Mouse (Mus musculus) liver, embryonic 11.5 days (tissue): ENCODE data around the gene 1700020N01Rik. TPM values are rescaled to one million over a fixed set of nuclear protein-coding genes. Genes with fewer than 3 reads are reported as not detected.

Experiments used
- ATAC-seq: fragments of 200-750 bp; cut with Nextera tagmentation; replicated peaks from 2 replicates; pipeline ENCODE4 v1.8.0; 2017; ENCODE audit warnings: moderate number of reproducible peaks, mild to moderate bottlenecking, moderate TSS enrichment, moderate library complexity; ENCODE audit not compliant: low FRiP score
- DNase-seq: peaks from one replicate; pipeline ENCODE4 v3.0.0-alpha.2; 2017; ENCODE audit warnings: low spot score
- H3K27ac ChIP-seq: fragments of 300-500 bp; sonication (generic); 2 replicates; pipeline ENCODE4 v1.5.1; 2014; ENCODE audit warnings: mild to moderate bottlenecking, low read depth, low read length, control low read depth
- H3K27me3 ChIP-seq: fragments of 300-500 bp; sonication (generic); replicated peaks from 2 replicates; pipeline ENCODE4 v1.6.1; 2014; ENCODE audit warnings: low read length, mixed read lengths; ENCODE audit not compliant: control insufficient read depth, insufficient read depth
- H3K36me3 ChIP-seq: fragments of 300-500 bp; sonication (generic); 2 replicates; pipeline ENCODE4 v1.6.1; 2014; ENCODE audit warnings: mild to moderate bottlenecking, low read length, moderate library complexity, mixed read lengths; ENCODE audit not compliant: control insufficient read depth, insufficient read depth
- H3K4me1 ChIP-seq: fragments of 300-500 bp; sonication (generic); replicated peaks from 2 replicates; pipeline ENCODE4 v1.6.1; 2014; ENCODE audit warnings: low read length, mixed read lengths; ENCODE audit not compliant: control insufficient read depth, insufficient read depth
- H3K4me2 ChIP-seq: fragments of 300-500 bp; sonication (generic); 2 replicates; pipeline ENCODE4 v1.6.1; 2014; ENCODE audit warnings: mild to moderate bottlenecking, control low read depth, moderate library complexity
- H3K4me3 ChIP-seq: fragments of 300-500 bp; sonication (generic); 2 replicates; pipeline ENCODE4 v1.5.1; 2014; ENCODE audit warnings: low read depth, low read length, control low read depth
- H3K9ac ChIP-seq: fragments of 300-500 bp; sonication (generic); 2 replicates; pipeline ENCODE4 v1.6.1; 2014; ENCODE audit warnings: low read depth, low read length, control low read depth
- H3K9me3 ChIP-seq: fragments of 300-500 bp; sonication (generic); 2 replicates; pipeline ENCODE4 v1.6.1; 2016; ENCODE audit warnings: low read length, inconsistent platforms, mixed read lengths; ENCODE audit not compliant: control insufficient read depth
- WGBS: fragments of 180-500 bp; shearing (Covaris S2); extraction: QIAGEN DNeasy Blood & Tissue Kit; methylation state at CpG from one replicate; pipeline ENCODE4 v1.1.7; 2014; 5-methylcytosine and 5-hydroxymethylcytosine counted together
- polyA plus RNA-seq: library from polyadenylated mRNA; unstranded; fragments of >200 nt; fragmentation: Nextera tagmentation; extraction: Ambion mirVana; gene quantifications from 2 replicates; pipeline ENCODE4 v1.2.1, GENCODE M21; 2014

1700020N01Rik gene
- polyA plus RNA-seq, 1 experiment from 2014 or later, result not detected

DNA sequence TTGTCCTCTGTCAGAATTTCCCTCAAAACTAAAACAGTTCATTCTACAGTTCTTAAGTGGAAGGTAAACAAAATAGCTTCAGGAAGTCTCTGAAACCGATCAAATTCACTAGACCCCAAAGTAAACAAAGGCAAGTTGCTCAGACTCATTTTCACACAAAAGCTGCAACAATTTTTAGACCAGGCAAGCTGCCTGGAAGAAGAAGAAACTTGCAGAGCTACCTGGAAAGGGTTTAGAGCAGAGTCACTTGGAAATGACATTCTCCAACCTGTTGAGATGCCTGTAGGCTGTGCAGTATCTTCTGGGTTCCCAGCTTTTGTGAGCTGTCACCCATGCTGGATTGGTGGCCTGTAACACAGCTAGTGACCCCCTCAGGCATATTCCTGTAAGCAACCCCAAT is 11.4 kb upstream of the 1700020N01Rik start:
- no peaks in the 10 kb centered on the region for H3K9me3 ChIP-seq
- H3K4me1 ChIP-seq, result no peaks in the 10 kb centered on the region
- H3K27ac ChIP-seq, result no peak overlapping the region
- H3K36me3 ChIP-seq, result no peaks in the 10 kb centered on the region
- no peak overlapping the region for H3K4me3 ChIP-seq
- H3K4me2 ChIP-seq, result no peak overlapping the region
- no peaks in the 10 kb centered on the region for H3K27me3 ChIP-seq
- no peak for DNase-seq
- no peak overlapping the region for H3K9ac ChIP-seq
- WGBS, result 70% methylated on average over 1 of the region's 1 CpGs
- ATAC-seq, result no peak

DNA sequence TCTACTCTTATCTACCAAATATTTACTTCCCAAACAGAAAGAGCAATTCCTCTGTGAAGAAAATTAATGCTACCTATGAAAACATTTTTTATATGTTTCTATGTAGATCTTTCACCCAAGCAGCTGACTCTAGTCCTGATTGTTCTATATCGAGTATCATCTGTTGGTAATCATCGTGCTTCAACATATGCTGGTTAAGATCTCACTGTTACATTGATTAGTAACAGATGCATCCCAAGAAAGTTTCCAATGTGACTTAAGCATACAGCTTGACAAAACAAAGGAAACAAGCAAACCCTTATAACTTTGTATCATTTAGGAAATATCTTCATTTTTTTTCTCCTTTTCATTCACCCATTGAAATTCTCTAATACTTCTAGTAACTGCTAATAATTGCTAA is 5.9 kb upstream of the 1700020N01Rik start:
- DNase-seq (no peak), ATAC-seq (no peak)
- H3K27me3 ChIP-seq, result no peaks in the 10 kb centered on the region

DNA sequence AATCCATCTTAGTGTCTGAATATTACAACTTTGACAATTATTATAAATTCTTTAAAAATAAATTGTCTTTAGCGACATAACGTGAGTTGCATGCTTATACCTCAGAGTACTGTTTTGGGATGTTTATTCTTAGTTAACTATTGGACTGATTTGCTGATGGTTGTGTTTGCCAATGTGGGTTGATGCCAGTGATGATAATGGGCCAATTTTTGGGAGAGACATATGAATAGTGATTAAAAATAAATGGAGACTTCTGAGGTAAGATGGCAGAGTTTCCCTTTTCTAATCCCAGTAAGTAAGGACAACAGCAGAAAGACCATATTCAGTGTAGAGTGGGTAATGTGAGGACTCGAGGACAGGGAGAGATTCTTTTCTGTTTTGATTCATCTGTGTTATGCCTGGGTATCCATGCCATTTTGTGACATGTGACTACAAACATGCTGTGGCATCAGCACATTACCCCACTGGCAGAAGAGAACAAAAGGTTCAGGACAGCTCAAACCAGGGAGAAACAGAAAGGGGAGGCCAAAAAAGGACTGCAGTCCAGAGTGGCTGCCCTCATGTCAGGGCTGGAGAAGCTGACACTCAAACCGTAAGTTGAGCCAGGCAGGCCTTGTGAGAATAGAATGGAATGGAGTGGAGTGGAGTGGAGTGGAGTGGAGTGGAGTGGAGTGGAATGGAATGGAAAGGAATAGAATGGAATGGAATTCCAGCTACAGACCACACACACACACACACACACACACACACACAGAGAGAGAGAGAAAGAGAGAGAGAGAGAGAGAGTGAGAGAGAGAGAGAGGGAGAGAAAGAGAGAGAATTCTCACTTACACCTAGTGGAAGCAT is 4.7 kb upstream of the 1700020N01Rik start:
- H3K27ac ChIP-seq, result no peak overlapping the region
- no peak overlapping the region for H3K4me3 ChIP-seq
- 78% methylated on average over 4 of the region's 4 CpGs for WGBS
- H3K27me3 ChIP-seq, result no peaks in the 10 kb centered on the region
- no peak overlapping the region for H3K9ac ChIP-seq
- H3K36me3 ChIP-seq, result no peaks in the 10 kb centered on the region
- ATAC-seq (no peak), DNase-seq (no peak)
- H3K4me1 ChIP-seq, result no peaks in the 10 kb centered on the region
- H3K9me3 ChIP-seq, result no peaks in the 10 kb centered on the region
- H3K4me2 ChIP-seq, result no peak overlapping the region

More for the DNA sequence above, 5.9 kb upstream of the 1700020N01Rik start:
- Histone ChIP-seq H3K9ac (no peak overlapping the region), H3K36me3 (no peaks in the 10 kb centered on the region), H3K4me1 (no peaks in the 10 kb centered on the region), H3K9me3 (no peaks in the 10 kb centered on the region), H3K27ac (no peak overlapping the region), H3K4me3 (no peak overlapping the region), H3K4me2 (no peak overlapping the region)
- 74% methylated on average over 2 of the region's 2 CpGs for WGBS

DNA sequence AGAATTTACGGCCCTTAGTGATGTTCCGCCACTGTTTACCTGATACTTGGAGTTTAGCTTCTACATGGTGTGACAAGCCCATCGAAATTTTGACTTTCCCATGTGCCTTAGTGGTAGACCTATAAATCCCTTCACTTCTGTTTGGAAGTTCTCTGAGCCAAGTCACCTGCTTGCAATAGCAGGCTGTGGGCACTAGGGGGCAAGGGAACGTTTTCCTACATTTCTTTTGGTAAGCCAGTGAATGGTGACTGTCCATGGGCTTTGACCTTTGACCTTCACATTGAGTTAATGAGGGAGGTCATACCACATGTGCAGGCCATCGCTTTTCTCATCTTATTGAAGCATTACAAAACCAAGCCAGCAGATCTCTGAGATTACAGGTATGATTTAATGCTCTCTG is 8.0 kb downstream of the 1700020N01Rik start:
- H3K9me3 ChIP-seq, result no peaks in the 10 kb centered on the region
- H3K27ac ChIP-seq, result no peak overlapping the region
- no peak for ATAC-seq
- peak; percentile 43 for DNase-seq
- H3K36me3 ChIP-seq, result no peaks in the 10 kb centered on the region
- no peak overlapping the region for H3K9ac ChIP-seq
- no peaks in the 10 kb centered on the region for H3K27me3 ChIP-seq
- WGBS, result 40% methylated on average over 5 of the region's 5 CpGs
- no peak overlapping the region for H3K4me2 ChIP-seq
- no peak overlapping the region for H3K4me3 ChIP-seq
- no peaks in the 10 kb centered on the region for H3K4me1 ChIP-seq

DNA sequence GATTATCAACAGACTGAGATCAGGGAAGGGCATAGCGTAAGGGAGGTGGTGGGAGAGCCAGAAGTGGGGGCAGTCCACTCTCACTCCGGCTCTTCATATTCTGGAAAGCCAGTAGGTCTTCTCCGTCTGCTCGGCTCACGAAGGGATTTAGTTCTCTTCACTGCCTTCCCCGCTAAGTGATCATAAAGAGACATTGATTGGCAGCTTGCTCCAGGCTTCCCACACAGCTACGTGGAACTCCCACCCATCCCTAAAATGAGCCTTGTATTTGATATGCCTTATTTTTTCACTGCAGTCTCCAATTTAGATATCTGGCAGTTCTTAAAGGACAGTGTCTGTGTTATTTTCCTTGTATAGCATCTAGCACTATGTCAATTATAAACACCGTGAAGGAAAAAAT is 11.5 kb downstream of the 1700020N01Rik start:
- Histone ChIP-seq H3K4me2 (no peak overlapping the region), H3K27ac (no peak overlapping the region), H3K9me3 (no peaks in the 10 kb centered on the region), H3K4me1 (no peaks in the 10 kb centered on the region), H3K4me3 (no peak overlapping the region), H3K36me3 (no peaks in the 10 kb centered on the region), H3K27me3 (no peaks in the 10 kb centered on the region), H3K9ac (no peak overlapping the region)
- DNase-seq, result no peak
- ATAC-seq, result no peak
- WGBS, result 87% methylated on average over 8 of the region's 8 CpGs

DNA sequence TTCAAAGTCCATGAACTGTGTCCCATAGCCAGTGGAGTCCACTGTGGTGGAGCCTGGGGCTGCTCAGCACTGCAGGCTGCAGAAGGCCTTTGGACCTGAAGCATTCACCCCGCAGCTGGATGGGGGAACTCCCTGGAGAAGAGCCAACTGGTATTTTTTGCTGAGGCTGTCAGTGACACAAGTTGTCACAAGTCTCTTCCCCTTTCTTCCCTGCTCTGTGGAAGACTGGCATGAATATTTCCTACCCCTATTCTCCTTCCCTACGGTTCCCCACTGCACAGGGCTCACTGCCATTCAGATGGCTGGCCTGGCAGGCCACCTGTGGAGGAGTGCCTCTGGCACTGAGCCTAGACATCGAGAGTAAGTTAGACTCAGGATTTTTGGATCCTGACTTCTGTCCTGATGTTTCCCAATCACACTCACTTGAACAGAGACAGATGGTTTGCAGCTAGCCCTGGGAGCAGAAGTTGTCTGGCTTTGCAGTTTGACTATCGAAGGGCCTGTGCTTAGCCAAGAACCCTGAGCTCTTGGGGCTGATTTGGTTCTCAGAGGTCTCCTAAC is 12.1 kb downstream of the 1700020N01Rik start:
- no peak for DNase-seq
- 70% methylated on average over 4 of the region's 4 CpGs for WGBS
- Histone ChIP-seq H3K27me3 (no peaks in the 10 kb centered on the region), H3K9me3 (no peaks in the 10 kb centered on the region), H3K9ac (no peak overlapping the region), H3K27ac (no peak overlapping the region), H3K36me3 (no peaks in the 10 kb centered on the region), H3K4me2 (no peak overlapping the region), H3K4me1 (no peaks in the 10 kb centered on the region), H3K4me3 (no peak overlapping the region)
- ATAC-seq, result no peak

DNA sequence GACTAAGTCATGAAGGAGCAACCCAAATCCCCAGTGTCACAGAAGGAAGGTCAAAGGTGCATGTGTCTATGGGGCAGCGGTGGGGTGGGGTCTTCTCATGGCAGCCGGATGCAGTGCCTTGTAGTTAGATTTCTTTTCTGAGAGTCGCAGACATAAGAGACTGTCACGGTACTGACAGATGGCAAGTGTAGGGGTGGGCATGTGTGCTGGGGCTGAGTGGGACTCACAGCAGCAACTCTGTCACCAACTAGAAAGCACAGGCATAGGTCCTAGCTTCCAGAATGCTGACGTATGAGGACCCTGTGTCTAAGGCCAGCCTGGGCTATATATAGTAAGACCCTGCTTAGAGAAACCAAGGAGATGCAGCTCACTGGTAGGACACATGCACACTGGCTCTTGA is 12.7 kb downstream of the 1700020N01Rik start:
- Histone ChIP-seq H3K4me3 (no peak overlapping the region), H3K27me3 (no peaks in the 10 kb centered on the region), H3K36me3 (no peaks in the 10 kb centered on the region), H3K9ac (no peak overlapping the region), H3K4me1 (no peaks in the 10 kb centered on the region), H3K27ac (no peak overlapping the region), H3K4me2 (no peak overlapping the region), H3K9me3 (no peaks in the 10 kb centered on the region)
- WGBS, result 85% methylated on average over 5 of the region's 5 CpGs
- ATAC-seq (no peak), DNase-seq (no peak)

DNA sequence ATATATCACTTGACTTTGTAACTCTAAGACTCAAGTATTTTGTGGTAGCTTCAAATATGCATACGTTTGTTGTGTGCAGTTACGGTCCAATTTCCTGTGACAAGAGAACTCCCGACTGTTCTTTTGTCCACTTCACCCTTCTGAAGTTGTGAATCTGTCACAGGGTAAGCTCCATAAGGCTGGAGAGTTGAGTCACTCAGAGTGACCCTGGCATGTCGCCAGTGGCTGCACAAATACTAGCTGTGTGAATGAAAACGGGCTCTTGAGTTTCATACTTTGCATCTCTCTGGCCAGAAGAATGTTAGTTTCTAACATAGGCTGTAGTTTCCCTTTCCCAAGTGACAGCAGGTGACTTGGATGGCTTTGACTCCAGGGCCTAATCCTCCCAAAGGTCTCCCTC is 14.0 kb downstream of the 1700020N01Rik start:
- ATAC-seq, result no peak
- no peaks in the 10 kb centered on the region for H3K36me3 ChIP-seq
- no peak overlapping the region for H3K27ac ChIP-seq
- H3K27me3 ChIP-seq, result no peaks in the 10 kb centered on the region
- H3K9ac ChIP-seq, result no peak overlapping the region
- H3K4me2 ChIP-seq, result no peak overlapping the region
- WGBS, result 84% methylated on average over 5 of the region's 5 CpGs
- no peak for DNase-seq
- no peaks in the 10 kb centered on the region for H3K9me3 ChIP-seq
- H3K4me3 ChIP-seq, result no peak overlapping the region
- no peaks in the 10 kb centered on the region for H3K4me1 ChIP-seq

DNA sequence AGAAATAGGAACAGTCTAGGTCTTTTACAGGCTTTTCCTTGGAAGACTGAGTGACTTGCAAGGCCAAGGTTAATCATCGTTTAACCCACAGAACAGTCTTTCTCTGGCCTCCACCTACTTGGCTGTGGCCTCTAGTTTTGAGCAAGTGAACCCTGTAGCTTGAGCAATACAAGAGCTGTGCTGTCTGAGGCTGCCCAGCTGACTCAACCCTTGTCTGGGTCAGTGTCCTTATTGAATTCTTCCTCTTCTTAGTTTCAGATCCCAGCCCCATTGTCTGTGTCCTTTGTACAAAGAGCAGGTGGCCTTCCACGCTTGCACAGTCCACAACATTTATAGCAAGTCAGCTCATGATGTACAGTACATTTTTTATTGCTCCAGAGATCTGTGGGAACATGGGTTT is 16.6 kb downstream of the 1700020N01Rik start:
- no peaks in the 10 kb centered on the region for H3K9me3 ChIP-seq
- no peak overlapping the region for H3K27ac ChIP-seq
- ATAC-seq (no peak), DNase-seq (no peak)
- H3K27me3 ChIP-seq, result no peaks in the 10 kb centered on the region
- H3K9ac ChIP-seq, result no peak overlapping the region
- 82% methylated on average over 2 of the region's 2 CpGs for WGBS
- H3K4me3 ChIP-seq, result no peak overlapping the region
- no peak overlapping the region for H3K4me2 ChIP-seq
- H3K36me3 ChIP-seq, result no peaks in the 10 kb centered on the region
- no peaks in the 10 kb centered on the region for H3K4me1 ChIP-seq
